Mouse (Mus musculus) kidney, embryonic 16.5 days (tissue): ENCODE measurements around the gene Dnaic2. TPM values are rescaled to one million over a fixed set of nuclear protein-coding genes. Genes with fewer than 3 reads are reported as not detected.

ENCODE experiments used
- ATAC-seq: fragments of 200-750 bp; cut with Nextera tagmentation; 2 replicates; pipeline ENCODE4 v1.8.0; 2017; ENCODE audit warnings: moderate TSS enrichment; ENCODE audit not compliant: low FRiP score, low TSS enrichment
- H3K27ac ChIP-seq: fragments of 300-500 bp; sonication (generic); 2 replicates; pipeline ENCODE4 v1.5.1; 2014; ENCODE audit warnings: low read length
- H3K27me3 ChIP-seq: fragments of 300-500 bp; sonication (generic); 2 replicates; pipeline ENCODE4 v1.6.1; 2014; ENCODE audit warnings: low read length, control low read depth, mixed read lengths; ENCODE audit not compliant: insufficient read depth
- H3K36me3 ChIP-seq: fragments of 300-500 bp; sonication (generic); 2 replicates; pipeline ENCODE4 v1.6.1; 2014; ENCODE audit warnings: low read length, control low read depth, mixed read lengths; ENCODE audit not compliant: insufficient read depth
- H3K4me1 ChIP-seq: fragments of 300-500 bp; sonication (generic); 2 replicates; pipeline ENCODE4 v1.6.1; 2014; ENCODE audit warnings: low read length, control low read depth, mixed read lengths; ENCODE audit not compliant: insufficient read depth
- H3K4me2 ChIP-seq: fragments of 300-500 bp; sonication (generic); replicated peaks from 2 replicates; pipeline ENCODE4 v1.6.1; 2014; ENCODE audit warnings: low read depth, low read length
- H3K4me3 ChIP-seq: fragments of 300-500 bp; sonication (generic); 2 replicates; pipeline ENCODE4 v1.5.1; 2014; ENCODE audit warnings: mild to moderate bottlenecking, low read length
- H3K9ac ChIP-seq: fragments of 300-500 bp; sonication (generic); replicated peaks from 2 replicates; pipeline ENCODE4 v1.6.1; 2014; ENCODE audit warnings: low read length
- H3K9me3 ChIP-seq: fragments of 300-500 bp; sonication (generic); 2 replicates; pipeline ENCODE4 v1.6.1; 2016; ENCODE audit warnings: low read length, control low read depth
- WGBS: fragments of 180-500 bp; shearing (Covaris S2); extraction: QIAGEN DNeasy Blood & Tissue Kit; methylation state at CpG from one replicate; pipeline ENCODE4 v1.1.7; 2014; 5-methylcytosine and 5-hydroxymethylcytosine counted together
- polyA plus RNA-seq: library from polyadenylated mRNA; unstranded; fragments of >200 nt; fragmentation: Nextera tagmentation; extraction: Ambion mirVana; gene quantifications from 2 replicates; pipeline ENCODE4 v1.2.1, GENCODE M21; 2015

Dnaic2 gene
- polyA plus RNA-seq, 1 experiment from 2014 or later: 0.44 TPM

GRCm38 (mm10) chr11:114802540-114803267 lies 75.5 kb downstream of the Dnaic2 start:
- Histone ChIP-seq H3K4me3 (no peak overlapping the region), H3K9me3 (no peaks in the 10 kb centered on the region), H3K36me3 (no peaks in the 10 kb centered on the region), H3K4me1 (peaks cover 10% of the 10 kb centered on the region; the same call in 1 of the 2 replicates), H3K27me3 (no peaks in the 10 kb centered on the region), H3K27ac (no peak overlapping the region), H3K9ac (no peak overlapping the region), H3K4me2 (no peak overlapping the region)
- WGBS: 59% methylated on average over 15 of the region's 15 CpGs
- no peak; the same call in 1 of the 2 replicates for ATAC-seq

- no peaks in the 10 kb centered on the region for H3K36me3 ChIP-seq
These were observed 76.8 kb downstream of the Dnaic2 start for GRCm38 (mm10) chr11:114803990-114804389.

GRCm38 (mm10) chr11:114807025-114807424 lies 79.8 kb downstream of the Dnaic2 start:
- no peak overlapping the region for H3K4me3 ChIP-seq
- no peak for ATAC-seq
- H3K36me3 ChIP-seq: no peaks in the 10 kb centered on the region
- H3K9ac ChIP-seq: no peak overlapping the region
- no peak overlapping the region for H3K27ac ChIP-seq
- H3K4me2 ChIP-seq: no peak overlapping the region
- 74% methylated on average over 2 of the region's 2 CpGs for WGBS
- H3K27me3 ChIP-seq: no peaks in the 10 kb centered on the region
- H3K4me1 ChIP-seq: peaks cover 25% of the 10 kb centered on the region
- H3K9me3 ChIP-seq: no peaks in the 10 kb centered on the region

More at GRCm38 (mm10) chr11:114803990-114804389, 76.8 kb downstream of the Dnaic2 start:
- WGBS: 60% methylated on average over 8 of the region's 8 CpGs
- no peak for ATAC-seq
- H3K9ac ChIP-seq: no peak overlapping the region
- H3K4me1 ChIP-seq: peaks cover 14% of the 10 kb centered on the region; the same call in 1 of the 2 replicates
- H3K27ac ChIP-seq: no peak overlapping the region
- H3K4me3 ChIP-seq: no peak overlapping the region
- H3K9me3 ChIP-seq: no peaks in the 10 kb centered on the region
- H3K27me3 ChIP-seq: no peaks in the 10 kb centered on the region
- H3K4me2 ChIP-seq: no peak overlapping the region

Other genes starting within 250 kb of the Dnaic2 start
- gene Rpl38, start 58.9 kb upstream of the Dnaic2 start, polyA plus RNA-seq: 802 and 841 TPM in 2 replicates
- gene Ttyh2, start 52.0 kb upstream of the Dnaic2 start, polyA plus RNA-seq: 20.4 and 21.5 TPM in 2 replicates
- gene Kif19a, start 38.0 kb downstream of the Dnaic2 start, polyA plus RNA-seq: 0.22 and 0.46 TPM in 2 replicates
- gene Btbd17, start 68.5 kb downstream of the Dnaic2 start, polyA plus RNA-seq: 0.47 and 0.54 TPM in 2 replicates
- not detected in 2 replicates for gene Gpr142, start 71.5 kb downstream of the Dnaic2 start, polyA plus RNA-seq
- 153 and 162 TPM in 2 replicates for gene Gprc5c, start 123.7 kb downstream of the Dnaic2 start, polyA plus RNA-seq
- gene Cd300a, start 162.6 kb downstream of the Dnaic2 start, polyA plus RNA-seq: 1.8 and 2.2 TPM in 2 replicates
- 0.32 and 0.37 TPM in 2 replicates for gene Cd300lb, start 207.0 kb downstream of the Dnaic2 start, polyA plus RNA-seq
- not detected in 2 replicates for gene Cd300c, start 241.7 kb downstream of the Dnaic2 start, polyA plus RNA-seq